Mouse (Mus musculus): ENCODE data around the gene Ubtd1. TPM values are rescaled to one million over a fixed set of nuclear protein-coding genes. Genes with fewer than 3 reads are reported as not detected.

Gene Ubtd1
- polyA plus RNA-seq, 1 experiment, result 20.9 TPM

DNA sequence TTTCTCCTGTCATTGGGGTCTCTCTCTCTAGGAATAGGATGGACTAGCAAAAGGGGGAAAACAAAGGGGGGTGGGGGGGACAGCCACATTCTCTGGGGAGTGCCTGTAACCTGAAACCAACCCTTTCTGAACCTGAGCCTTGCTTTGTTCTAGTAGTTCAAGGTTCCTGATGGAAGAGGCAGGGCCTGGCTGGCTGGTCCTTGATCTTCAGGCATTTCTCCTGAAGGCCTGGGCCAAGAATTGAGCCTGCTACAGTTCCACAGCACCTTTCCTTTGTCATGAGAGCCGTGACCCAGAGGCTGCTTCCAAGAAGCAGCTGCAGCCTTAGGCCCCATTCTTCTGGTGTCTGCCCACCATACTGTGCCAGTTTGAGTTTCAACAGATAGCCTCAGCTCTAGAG is 13.9 kb downstream of the Ubtd1 start:
- TF ChIP-seq POLR2A (IDR thresholded peaks at IDR 0.05; ENCODE audit: borderline replicate concordance, extremely low read depth, insufficient read depth, insufficient read length, poor library complexity, severe bottlenecking), result no peak
- no peak for TF ChIP-seq CTCF (IDR thresholded peaks at IDR 0.05; ENCODE audit: borderline replicate concordance, extremely low read depth, insufficient read depth, insufficient read length)
- DNase-seq (ENCODE audit: low read depth), result no peak

DNA sequence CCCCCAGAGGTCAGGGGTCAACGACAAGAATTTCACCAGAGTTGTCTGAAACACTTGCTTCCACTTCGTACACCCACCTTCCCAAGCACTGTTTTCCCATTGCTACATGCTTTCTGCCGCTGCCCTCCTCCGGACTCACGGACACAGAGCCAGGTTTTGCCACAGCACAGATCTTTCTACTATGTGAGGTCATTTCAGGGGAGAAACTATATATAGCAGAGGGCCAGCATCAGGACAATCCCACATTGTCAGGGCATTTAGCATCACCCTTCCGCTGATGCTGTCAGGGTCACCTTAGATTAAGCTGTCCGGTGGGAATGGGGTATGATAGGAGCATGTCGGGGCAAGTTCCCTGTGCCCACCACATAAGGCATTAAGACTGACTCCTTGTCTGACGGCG is 15.5 kb downstream of the Ubtd1 start:
- TF ChIP-seq CTCF (IDR thresholded peaks at IDR 0.05; ENCODE audit: borderline replicate concordance, extremely low read depth, insufficient read depth, insufficient read length), result no peak
- no peak for TF ChIP-seq POLR2A (IDR thresholded peaks at IDR 0.05; ENCODE audit: borderline replicate concordance, extremely low read depth, insufficient read depth, insufficient read length, poor library complexity, severe bottlenecking)
- DNase-seq (ENCODE audit: low read depth), result no peak

DNA sequence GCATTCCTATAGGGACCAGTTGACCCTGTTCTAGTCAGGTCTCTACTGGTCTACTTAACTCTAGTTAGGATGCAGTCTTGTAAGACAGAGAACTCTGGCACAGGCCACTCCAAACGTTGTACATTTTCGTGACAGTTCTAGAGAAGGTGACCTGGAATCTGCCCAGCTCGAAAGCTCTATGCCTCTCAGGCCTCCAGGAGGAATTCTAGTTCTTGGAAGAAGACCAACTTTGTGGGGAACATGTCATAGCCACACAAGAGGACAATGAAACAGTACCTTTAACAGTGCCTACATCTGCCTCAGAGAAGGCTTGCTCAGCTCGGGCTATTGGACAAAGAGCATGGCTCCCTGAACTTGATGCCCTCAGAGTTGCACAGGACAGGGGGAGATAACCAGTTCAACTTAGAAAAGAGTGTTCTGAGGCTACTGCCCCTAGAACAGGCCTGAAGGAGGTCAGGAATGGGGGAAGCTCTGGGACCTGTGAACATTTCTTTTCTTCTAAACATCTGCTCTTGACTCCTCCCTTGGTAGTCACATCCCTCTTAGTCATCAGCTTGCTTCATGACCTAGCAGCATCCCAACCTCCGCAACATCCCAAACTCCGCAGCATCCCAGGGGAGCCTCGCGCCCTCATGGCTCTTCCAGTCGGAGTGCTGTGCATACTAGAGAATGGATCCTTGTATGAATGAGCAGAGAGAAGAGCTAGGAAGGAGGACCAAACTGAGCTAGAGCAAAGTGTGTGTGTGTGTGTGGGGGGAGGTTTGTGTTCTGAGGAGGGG is 17.4 kb downstream of the Ubtd1 start:
- TF ChIP-seq POLR2A (IDR thresholded peaks at IDR 0.05; ENCODE audit: borderline replicate concordance, extremely low read depth, insufficient read depth, insufficient read length, poor library complexity, severe bottlenecking) (no peak), CTCF (IDR thresholded peaks at IDR 0.05; ENCODE audit: borderline replicate concordance, extremely low read depth, insufficient read depth, insufficient read length) (no peak)
- no peak for DNase-seq (ENCODE audit: low read depth)

DNA sequence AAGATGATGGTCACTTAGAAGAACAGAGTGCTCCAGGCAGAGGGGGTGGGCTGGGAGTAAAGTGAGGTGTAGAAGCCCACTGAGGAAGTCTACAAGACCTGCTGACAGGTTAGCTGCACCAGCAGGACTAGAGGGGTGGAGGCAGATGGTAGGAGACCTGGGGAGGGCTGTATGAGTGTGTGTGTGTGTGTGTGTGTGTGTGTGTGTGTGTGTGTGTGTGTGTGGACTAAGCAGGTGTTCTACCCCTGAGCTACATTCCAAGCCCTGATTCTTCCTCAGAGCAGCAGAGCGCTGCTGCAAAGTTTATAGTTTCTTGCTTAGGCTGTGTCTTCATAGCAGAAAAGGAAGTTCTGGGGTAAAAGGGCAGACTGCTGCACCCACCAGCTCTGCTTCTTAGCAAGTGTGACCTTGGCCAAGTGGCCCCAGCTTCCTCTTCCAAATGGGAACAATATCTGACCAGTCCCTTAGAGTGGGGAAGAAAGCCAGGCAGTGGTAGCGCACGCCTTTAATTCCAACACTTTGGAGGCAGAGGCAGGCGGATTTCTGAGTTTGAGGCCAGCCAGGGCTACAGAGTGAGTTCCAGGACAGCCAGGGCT is 18.2 kb downstream of the Ubtd1 start:
- TF ChIP-seq CTCF (IDR thresholded peaks at IDR 0.05; ENCODE audit: borderline replicate concordance, extremely low read depth, insufficient read depth, insufficient read length), result no peak
- no peak for TF ChIP-seq POLR2A (IDR thresholded peaks at IDR 0.05; ENCODE audit: borderline replicate concordance, extremely low read depth, insufficient read depth, insufficient read length, poor library complexity, severe bottlenecking)

DNA sequence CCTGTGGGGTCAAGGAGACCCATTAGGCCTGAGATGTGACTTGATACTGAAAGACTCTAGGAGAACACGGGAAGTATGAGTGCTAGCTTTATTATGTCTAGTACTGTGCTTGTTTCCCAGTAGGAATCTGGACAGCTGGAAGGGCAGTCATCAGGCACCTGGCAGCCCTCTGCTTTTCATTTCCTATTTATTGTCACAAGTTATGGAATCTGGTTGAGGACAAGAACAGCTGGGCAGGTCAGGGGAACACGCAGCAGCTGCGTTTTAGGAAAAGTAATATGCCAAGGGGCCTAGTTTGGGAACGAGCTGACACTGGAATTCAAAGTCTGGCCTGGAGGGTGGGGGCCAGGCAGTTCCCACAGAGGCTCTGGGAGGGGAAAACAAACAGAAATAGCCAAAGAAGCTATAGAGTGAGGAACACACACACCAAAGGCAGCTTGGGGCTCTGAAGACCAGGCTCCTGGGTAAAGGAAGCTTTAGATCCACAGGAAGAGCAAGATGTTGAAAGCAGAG is 18.9 kb downstream of the Ubtd1 start:
- DNase-seq (ENCODE audit: low read depth), result no peak
- TF ChIP-seq CTCF (IDR thresholded peaks at IDR 0.05; ENCODE audit: borderline replicate concordance, extremely low read depth, insufficient read depth, insufficient read length) (no peak), POLR2A (IDR thresholded peaks at IDR 0.05; ENCODE audit: borderline replicate concordance, extremely low read depth, insufficient read depth, insufficient read length, poor library complexity, severe bottlenecking) (no peak)

More for the DNA sequence above, 18.2 kb downstream of the Ubtd1 start:
- no peak for DNase-seq (ENCODE audit: low read depth)

DNA sequence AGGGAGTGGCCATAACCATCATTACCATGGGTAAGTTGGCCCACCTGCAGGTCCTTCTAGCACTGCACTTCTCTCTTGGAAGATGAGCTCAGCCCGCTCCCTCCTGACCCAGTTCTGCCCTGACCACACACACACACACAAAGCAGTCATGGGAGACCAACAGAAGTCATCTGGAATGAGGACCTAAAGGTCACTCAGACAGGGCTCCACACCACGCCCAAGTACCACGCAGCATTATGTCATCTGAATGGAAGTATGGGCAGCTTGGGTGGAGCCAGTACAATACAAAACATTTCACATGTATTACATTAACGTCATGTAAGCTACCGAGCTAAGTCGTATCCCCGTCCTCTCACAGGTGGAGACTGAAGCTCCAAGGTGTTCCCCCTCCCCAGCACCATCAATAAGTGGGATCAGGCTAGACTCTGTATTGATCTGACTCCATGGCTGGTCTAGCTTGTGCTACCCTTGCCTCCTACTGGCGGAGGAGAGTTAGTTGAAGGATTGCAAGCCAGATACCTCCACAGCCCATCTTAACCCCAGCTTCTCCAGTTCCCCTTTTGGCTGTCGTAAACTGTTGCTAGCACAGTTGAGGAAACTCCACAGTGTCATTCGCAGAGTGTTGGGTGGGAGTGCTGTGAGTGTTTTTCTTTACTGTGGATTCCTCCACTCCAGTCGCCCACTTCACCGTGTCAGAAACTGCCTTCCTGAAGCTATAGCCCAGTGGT is 19.9 kb downstream of the Ubtd1 start:
- TF ChIP-seq POLR2A (IDR thresholded peaks at IDR 0.05; ENCODE audit: borderline replicate concordance, extremely low read depth, insufficient read depth, insufficient read length, poor library complexity, severe bottlenecking) (no peak), CTCF (IDR thresholded peaks at IDR 0.05; ENCODE audit: borderline replicate concordance, extremely low read depth, insufficient read depth, insufficient read length) (no peak)

DNA sequence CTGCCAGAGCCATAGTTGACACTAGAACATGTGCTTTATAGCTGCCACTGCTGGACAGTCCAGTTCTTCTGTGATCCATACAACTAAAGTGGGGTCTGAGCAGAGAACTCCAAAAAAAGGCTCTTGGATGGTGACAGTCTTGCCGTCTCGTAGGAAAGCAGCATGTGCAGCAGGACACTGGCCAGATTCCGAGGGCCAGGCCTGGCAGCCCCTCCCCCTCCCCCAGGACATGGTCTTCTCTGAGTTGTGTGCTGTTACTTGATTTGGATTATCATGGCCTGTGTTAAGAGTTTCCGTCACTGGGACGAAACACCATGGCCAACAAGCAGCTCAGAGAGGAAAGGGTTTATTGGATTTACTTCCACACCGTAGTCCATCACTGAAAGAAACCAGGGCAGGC is 22.7 kb downstream of the Ubtd1 start:
- no peak for DNase-seq (ENCODE audit: low read depth)

More for the DNA sequence above, 19.9 kb downstream of the Ubtd1 start:
- DNase-seq (ENCODE audit: low read depth), result no peak

DNA sequence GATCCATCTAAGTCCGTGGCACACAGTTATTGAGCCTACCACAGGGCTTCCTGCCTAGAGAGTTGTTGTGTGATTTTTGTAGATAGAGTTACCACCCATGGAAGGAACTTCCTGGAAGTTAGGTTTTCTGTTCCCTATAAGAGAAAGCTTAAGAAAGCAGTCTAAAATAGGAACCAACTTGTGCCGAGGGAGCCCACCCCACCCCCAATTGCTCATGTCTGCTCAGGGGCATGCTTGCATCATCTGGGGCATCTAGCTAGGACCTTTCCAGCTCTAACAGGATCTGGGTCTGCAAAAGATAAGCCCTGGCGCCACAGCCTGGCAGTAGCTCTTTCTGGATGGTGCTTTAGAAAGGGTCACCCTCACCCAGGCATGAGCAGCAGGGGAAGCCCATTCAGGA is 24.1 kb downstream of the Ubtd1 start:
- DNase-seq (ENCODE audit: low read depth), result no peak
- TF ChIP-seq CTCF (IDR thresholded peaks at IDR 0.05; ENCODE audit: borderline replicate concordance, extremely low read depth, insufficient read depth, insufficient read length) (no peak), POLR2A (IDR thresholded peaks at IDR 0.05; ENCODE audit: borderline replicate concordance, extremely low read depth, insufficient read depth, insufficient read length, poor library complexity, severe bottlenecking) (no peak)

More for the DNA sequence above, 22.7 kb downstream of the Ubtd1 start:
- TF ChIP-seq CTCF (IDR thresholded peaks at IDR 0.05; ENCODE audit: borderline replicate concordance, extremely low read depth, insufficient read depth, insufficient read length) (no peak), POLR2A (IDR thresholded peaks at IDR 0.05; ENCODE audit: borderline replicate concordance, extremely low read depth, insufficient read depth, insufficient read length, poor library complexity, severe bottlenecking) (no peak)

DNA sequence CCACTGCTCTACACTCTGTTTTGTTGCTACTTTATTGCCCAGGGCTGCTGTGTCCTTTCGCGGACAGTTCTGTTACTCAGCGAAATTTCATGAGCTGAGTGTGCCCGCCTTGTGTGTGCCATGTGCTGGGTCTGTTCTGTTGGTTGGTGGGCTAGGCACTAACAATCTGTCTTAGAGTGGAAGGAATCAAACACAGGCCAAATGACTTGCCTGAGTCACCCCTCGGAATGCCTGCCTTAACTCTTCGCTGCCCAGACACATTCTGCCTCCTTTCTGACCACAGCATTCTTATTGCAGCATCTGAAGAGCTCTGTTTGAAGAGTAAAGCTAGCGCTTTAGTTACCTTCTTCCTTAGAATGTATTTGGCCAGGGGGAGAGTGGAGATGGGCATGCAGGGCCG is 25.0 kb downstream of the Ubtd1 start:
- no peak for DNase-seq (ENCODE audit: low read depth)

DNA sequence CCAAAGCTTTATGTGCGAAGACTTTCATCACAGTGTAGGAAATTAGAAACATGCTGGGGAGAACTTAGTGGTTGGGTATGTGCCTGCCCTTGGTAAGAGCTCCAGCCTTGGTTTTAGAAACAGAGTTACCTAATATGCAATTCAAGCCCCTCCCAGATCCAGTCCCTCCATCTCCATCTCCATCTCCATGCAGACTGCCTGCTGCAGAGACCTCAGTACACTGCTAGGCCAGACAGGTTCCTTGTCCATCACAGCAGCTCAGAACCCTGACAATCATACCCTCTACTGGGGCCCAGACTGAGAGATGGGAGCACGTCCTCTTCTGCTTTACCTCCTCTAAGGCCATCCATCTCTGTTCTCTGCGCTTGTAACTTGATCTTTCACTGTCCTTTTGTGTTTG is 27.0 kb downstream of the Ubtd1 start:
- TF ChIP-seq POLR2A (IDR thresholded peaks at IDR 0.05; ENCODE audit: borderline replicate concordance, extremely low read depth, insufficient read depth, insufficient read length, poor library complexity, severe bottlenecking) (no peak), CTCF (IDR thresholded peaks at IDR 0.05; ENCODE audit: borderline replicate concordance, extremely low read depth, insufficient read depth, insufficient read length) (no peak)
- DNase-seq (ENCODE audit: low read depth), result no peak

More for the DNA sequence above, 25.0 kb downstream of the Ubtd1 start:
- TF ChIP-seq CTCF (IDR thresholded peaks at IDR 0.05; ENCODE audit: borderline replicate concordance, extremely low read depth, insufficient read depth, insufficient read length), result no peak
- no peak for TF ChIP-seq POLR2A (IDR thresholded peaks at IDR 0.05; ENCODE audit: borderline replicate concordance, extremely low read depth, insufficient read depth, insufficient read length, poor library complexity, severe bottlenecking)

DNA sequence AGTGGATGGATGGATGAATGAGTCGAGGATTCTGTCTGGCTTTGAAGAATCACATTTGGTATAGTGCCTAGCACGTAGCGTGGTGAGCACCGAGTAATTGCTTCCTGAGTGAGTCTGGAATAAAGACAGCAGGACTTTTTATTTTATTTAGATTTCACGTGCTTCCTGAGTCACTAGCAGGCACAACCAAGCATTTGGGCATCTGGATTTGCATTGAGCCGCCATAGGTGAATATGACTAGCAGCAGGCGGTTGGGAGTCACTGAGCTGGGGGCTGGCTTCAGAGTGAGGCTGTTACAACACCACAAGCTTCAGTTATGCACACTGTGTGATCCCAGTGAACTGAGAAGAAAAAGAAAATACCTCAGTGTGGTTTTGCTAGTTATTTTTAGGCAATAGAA is 27.5 kb downstream of the Ubtd1 start:
- TF ChIP-seq CTCF (IDR thresholded peaks at IDR 0.05; ENCODE audit: borderline replicate concordance, extremely low read depth, insufficient read depth, insufficient read length) (no peak), POLR2A (IDR thresholded peaks at IDR 0.05; ENCODE audit: borderline replicate concordance, extremely low read depth, insufficient read depth, insufficient read length, poor library complexity, severe bottlenecking) (no peak)
- no peak for DNase-seq (ENCODE audit: low read depth)
